Mouse (Mus musculus): ENCODE measurements around the gene Ccl6.

GRCm38 (mm10) chr11:83557074-83557473, 35.8 kb downstream of the Ccl6 start:
- no peak for TF ChIP-seq POLR2A (IDR thresholded peaks at IDR 0.05; ENCODE audit: borderline replicate concordance, control insufficient read depth, low read depth, low read length)
- no peak for TF ChIP-seq CTCF (IDR thresholded peaks at IDR 0.05; ENCODE audit: control insufficient read depth, insufficient read depth, low read length)
